ENCODE assay signal across 8 mouse cellular contexts in genomic region chr10:59221473-59222270, GRCm38 (mm10). TPM values are rescaled to one million over a fixed set of nuclear protein-coding genes. Genes with fewer than 3 reads are reported as not detected.
DNase-seq lines count a peak whose midpoint lies in the region; ATAC-seq and TF ChIP-seq lines count a peak whose summit lies in the region.

Gene Sept10, minus strand, starts transcription at chr10:59221847.
Gene Sowahc, plus strand, starts transcription at chr10:59221953.

- H3K27me3 ChIP-seq in embryonic facial prominence, embryonic 15.5 days = no peaks in the 10 kb centered on the region
- H3K27me3 ChIP-seq in limb, embryonic 12.5 days = 0 out of 2 replicates have a peak, but pooled peaks cover 7% of the 10 kb centered on the region
- H3K27me3 ChIP-seq in midbrain, embryonic 14.5 days (ENCODE audit: control insufficient read depth, insufficient read depth, low read length) = no peaks in the 10 kb centered on the region

- TF ChIP-seq CTCF in bone marrow macrophage, adult 2 months (IDR thresholded peaks at IDR 0.05; ENCODE audit: low read depth, low read length) = no peak

- peak within 1 kb of the TSS; percentile 73 for H3K9ac ChIP-seq in embryonic facial prominence, embryonic 15.5 days
- peak within 1 kb of the TSS; percentile 77 for H3K9ac ChIP-seq in limb, embryonic 12.5 days (replicated peaks)
- peak within 1 kb of the TSS; percentile 85 for H3K9ac ChIP-seq in midbrain, embryonic 14.5 days (replicated peaks; ENCODE audit: low read length)

- peak; percentile 95 for ATAC-seq in embryonic facial prominence, embryonic 15.5 days (ENCODE audit: insufficient number of reproducible peaks, low FRiP score, low TSS enrichment, low read depth)
- peak; percentile 93 for ATAC-seq in limb, embryonic 12.5 days (ENCODE audit: insufficient number of reproducible peaks, insufficient read depth, low FRiP score, low TSS enrichment, low read depth)
- peak; percentile 97 for ATAC-seq in midbrain, embryonic 14.5 days (ENCODE audit: low FRiP score, low TSS enrichment)

- peak; percentile 91 for DNase-seq in 3T3-L1 (ENCODE audit: low read depth, low spot score)
- DNase-seq in heart, adult 8-10 months (ENCODE audit: low spot score) = peak; percentile 95
- peak; percentile 96 to 97 for DNase-seq in kidney, adult 8-10 months
- DNase-seq in midbrain, embryonic 14.5 days = peak; percentile 98
- DNase-seq in spleen, adult 12 weeks (ENCODE audit: low spot score) = peak; percentile 85

- WGBS in embryonic facial prominence, embryonic 15.5 days = under 1% methylated on average over 84 of the region's 84 CpGs
- under 1% methylated on average over 83 of the region's 84 CpGs for WGBS in limb, embryonic 12.5 days
- WGBS in midbrain, embryonic 14.5 days = under 1% methylated on average over 79 of the region's 84 CpGs

- no peaks in the 10 kb centered on the region for H3K36me3 ChIP-seq in embryonic facial prominence, embryonic 15.5 days
- H3K36me3 ChIP-seq in limb, embryonic 12.5 days = no peaks in the 10 kb centered on the region
- H3K36me3 ChIP-seq in midbrain, embryonic 14.5 days (ENCODE audit: control insufficient read depth, insufficient read depth, low read length) = no peaks in the 10 kb centered on the region

- peak within 1 kb of the TSS; percentile 97 for H3K4me3 ChIP-seq in bone marrow macrophage, adult 2 months (ENCODE audit: insufficient read depth, low read length)
- H3K4me3 ChIP-seq in embryonic facial prominence, embryonic 15.5 days (replicated peaks) = peak within 1 kb of the TSS; percentile 82
- peak within 1 kb of the TSS; percentile 69 for H3K4me3 ChIP-seq in limb, embryonic 12.5 days (replicated peaks)
- H3K4me3 ChIP-seq in midbrain, embryonic 14.5 days (replicated peaks; ENCODE audit: low read depth, low read length) = peak within 1 kb of the TSS; percentile 88

- peak within 1 kb of the TSS; percentile 97 for H3K4me2 ChIP-seq in embryonic facial prominence, embryonic 15.5 days (replicated peaks)
- H3K4me2 ChIP-seq in limb, embryonic 12.5 days = peak within 1 kb of the TSS; percentile 99
- peak within 1 kb of the TSS; percentile 99 for H3K4me2 ChIP-seq in midbrain, embryonic 14.5 days (ENCODE audit: low read length)

- H3K27ac ChIP-seq in bone marrow macrophage, adult 2 months (ENCODE audit: insufficient read depth, low read depth, low read length) = peak within 1 kb of the TSS; percentile 94
- H3K27ac ChIP-seq in embryonic facial prominence, embryonic 15.5 days (replicated peaks) = peak within 1 kb of the TSS; percentile 92
- peak within 1 kb of the TSS; percentile 97 for H3K27ac ChIP-seq in limb, embryonic 12.5 days
- H3K27ac ChIP-seq in midbrain, embryonic 14.5 days (replicated peaks; ENCODE audit: low read depth, low read length) = peak within 1 kb of the TSS; percentile 95

- peaks cover 9% of the 10 kb centered on the region for H3K4me1 ChIP-seq in bone marrow macrophage, adult 2 months (ENCODE audit: control insufficient read depth, insufficient read depth, low read length)
- H3K4me1 ChIP-seq in embryonic facial prominence, embryonic 15.5 days = peaks cover 16% of the 10 kb centered on the region
- peaks cover 23% of the 10 kb centered on the region for H3K4me1 ChIP-seq in limb, embryonic 12.5 days (replicated peaks)
- H3K4me1 ChIP-seq in midbrain, embryonic 14.5 days (ENCODE audit: control insufficient read depth, insufficient read depth, low read length) = peaks cover 32% of the 10 kb centered on the region

- no peak for TF ChIP-seq POLR2A in bone marrow macrophage, adult 2 months (IDR thresholded peaks at IDR 0.05; ENCODE audit: borderline replicate concordance, low read depth, low read length)

- no peaks in the 10 kb centered on the region for H3K9me3 ChIP-seq in embryonic facial prominence, embryonic 15.5 days (replicated peaks)
- no peaks in the 10 kb centered on the region for H3K9me3 ChIP-seq in limb, embryonic 12.5 days
- no peaks in the 10 kb centered on the region for H3K9me3 ChIP-seq in midbrain, embryonic 14.5 days (ENCODE audit: control insufficient read depth, low read length)

RNA-seq across cellular contexts. Expression of gene Sept10, which starts in this region (rescaled TPM):
- 14.7 and 18.1 TPM in 2 replicates for polyA plus RNA-seq in bone marrow macrophage, adult 2 months (2012; ENCODE audit: insufficient read depth, insufficient read length, missing spikeins)
- 39.1 and 41.7 TPM in 2 replicates for polyA plus RNA-seq in embryonic facial prominence, embryonic 15.5 days (2015; fragmentation: Nextera tagmentation; extraction: Ambion mirVana)
- total RNA-seq in heart, adult 8-10 months (2022) = 10 to 100 TPM; 14.4 to 20.6 (median 18.7) TPM
- 42.3 and 45.0 TPM in 2 replicates for polyA plus RNA-seq in limb, embryonic 12.5 days (2016; fragmentation: Nextera tagmentation; extraction: Ambion mirVana)
- polyA plus RNA-seq in midbrain, embryonic 14.5 days (2014; fragmentation: Nextera tagmentation; extraction: Ambion mirVana) = 8.9 and 18.4 TPM in 2 replicates

RNA-seq across cellular contexts. Expression of gene Sowahc, which starts in this region (rescaled TPM):
- polyA plus RNA-seq in bone marrow macrophage, adult 2 months (2012; ENCODE audit: insufficient read depth, insufficient read length, missing spikeins) = 7.8 and 8.3 TPM in 2 replicates
- polyA plus RNA-seq in embryonic facial prominence, embryonic 15.5 days (2015; fragmentation: Nextera tagmentation; extraction: Ambion mirVana) = 15.0 and 17.8 TPM in 2 replicates
- total RNA-seq in heart, adult 8-10 months (2022) = 1 to 10 TPM; 1.0 to 1.5 (median 1.4) TPM
- polyA plus RNA-seq in limb, embryonic 12.5 days (2016; fragmentation: Nextera tagmentation; extraction: Ambion mirVana) = 14.4 and 15.9 TPM in 2 replicates
- polyA plus RNA-seq in midbrain, embryonic 14.5 days (2014; fragmentation: Nextera tagmentation; extraction: Ambion mirVana) = 17.7 and 18.3 TPM in 2 replicates

Comparison
In these comparisons a context has a peak if more than half of its experiments do, and no peak if none do; other contexts are left out.
1. Peak in every context shown above with its lines: DNase-seq, ATAC-seq, H3K4me3 ChIP-seq and H3K27ac ChIP-seq.